Mouse (Mus musculus): ENCODE measurements around the gene Nrgn.

GRCm38 (mm10) chr9:37514456-37514855 is 38.2 kb downstream of the Nrgn start:
- TF ChIP-seq EP300 (IDR thresholded peaks at IDR 0.05; ENCODE audit: low read depth) (no peak), CTCF (IDR thresholded peaks at IDR 0.05; ENCODE audit: low read depth) (no peak)
